Mouse (Mus musculus): Measurements from ENCODE around the gene Foxp1. TPM values are rescaled to one million over a fixed set of nuclear protein-coding genes. Genes with fewer than 3 reads are reported as not detected.

Gene Foxp1
- total RNA-seq, 2 experiments from 2014 or later: 94.3 to 100 TPM

DNA sequence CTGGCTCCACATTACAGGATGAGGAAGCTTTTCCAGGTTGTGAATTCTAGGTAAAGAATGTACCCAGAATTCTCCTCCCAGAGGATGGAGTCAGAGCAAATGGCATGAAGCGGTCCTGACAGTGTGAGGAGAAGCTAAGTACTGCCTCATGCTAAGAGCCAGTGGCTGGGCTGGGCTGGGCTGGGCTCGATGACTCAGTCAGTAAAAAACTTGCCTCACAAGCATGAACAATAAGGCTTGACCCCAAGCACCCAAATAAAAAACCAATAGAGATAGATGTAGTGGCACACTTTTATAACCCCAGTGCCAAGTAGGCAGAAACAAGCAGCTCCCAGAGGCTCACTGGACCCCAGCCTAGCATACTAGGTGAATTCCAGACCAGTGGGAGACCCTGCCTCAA is 304.7 kb downstream of the Foxp1 start:
- no peak for DNase-seq (ENCODE audit: low spot score in 2 of 2)

- DNase-seq (ENCODE audit: low spot score in 2 of 2): no peak
These were observed 305.4 kb downstream of the Foxp1 start for GRCm38 (mm10) chr6:99217155-99217554.

- DNase-seq (ENCODE audit: low spot score in 2 of 2): no peak
These were observed 310.1 kb downstream of the Foxp1 start for GRCm38 (mm10) chr6:99212461-99212860.

DNA sequence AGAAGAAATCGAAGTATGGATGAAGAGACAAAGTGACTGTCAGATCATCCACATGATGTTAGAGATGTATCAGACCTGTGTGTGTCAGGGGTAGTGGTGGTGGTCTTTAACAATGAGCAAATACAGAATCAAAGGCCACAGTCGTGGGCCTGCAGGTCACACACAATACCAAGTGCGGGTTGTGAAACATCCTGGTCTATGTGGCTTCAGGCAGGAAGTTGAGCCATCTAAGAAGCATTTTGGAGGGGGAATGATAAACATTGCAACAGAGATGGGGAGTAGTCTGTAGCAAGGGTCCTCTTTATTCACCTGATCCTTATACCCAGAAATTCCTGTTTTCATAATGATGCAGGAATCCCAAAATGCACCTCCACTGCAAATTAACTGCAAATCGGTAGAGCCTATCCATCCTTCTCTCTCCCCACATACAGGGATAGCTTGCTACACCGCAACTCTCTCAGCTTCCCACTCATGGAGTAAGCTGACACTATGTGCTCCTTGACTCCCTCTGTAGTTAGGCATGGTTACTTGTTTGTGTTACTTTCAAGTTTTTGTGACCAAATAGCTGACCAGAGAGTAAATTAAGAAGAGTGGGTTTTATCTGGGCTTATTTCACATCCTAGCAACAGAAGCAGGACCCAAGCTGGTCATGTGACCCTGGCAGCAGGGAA is 310.7 kb downstream of the Foxp1 start:
- DNase-seq (ENCODE audit: low spot score in 2 of 2): no peak

GRCm38 (mm10) chr6:99210161-99210560 is 312.4 kb downstream of the Foxp1 start:
- no peak for DNase-seq (ENCODE audit: low spot score in 2 of 2)

DNA sequence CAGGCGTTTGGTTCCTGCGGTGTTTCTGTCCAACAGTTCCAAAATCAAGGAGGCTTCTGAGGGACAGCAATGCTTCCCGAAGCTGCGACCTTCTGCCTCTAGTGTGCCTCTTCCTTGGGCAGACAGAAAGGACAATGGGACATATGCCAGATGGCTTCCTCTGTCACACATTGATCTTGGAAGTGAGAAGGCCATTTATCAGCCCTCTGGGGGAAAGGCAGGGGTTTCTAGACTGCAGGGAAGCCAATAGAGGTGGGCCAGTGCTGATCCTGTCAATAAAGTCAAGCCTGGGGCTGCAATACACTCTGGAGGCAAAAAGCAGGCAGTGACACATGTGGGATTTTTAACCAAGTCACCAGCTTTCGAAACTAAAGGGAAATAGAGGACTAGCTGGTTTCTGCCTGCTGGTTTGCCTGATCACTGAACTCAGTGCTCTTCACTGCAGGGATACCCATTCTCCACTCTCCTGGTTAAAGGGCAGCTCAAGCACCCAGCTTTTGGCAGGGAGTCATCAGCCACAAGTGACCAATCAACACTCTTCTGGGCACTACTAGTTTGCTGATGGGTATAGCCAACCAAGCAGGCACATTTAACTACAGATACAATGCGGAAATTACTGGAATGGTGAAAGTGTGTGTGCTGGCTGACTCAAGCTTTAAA is 315.2 kb downstream of the Foxp1 start:
- DNase-seq (ENCODE audit: low spot score in 2 of 2): no peak

DNA sequence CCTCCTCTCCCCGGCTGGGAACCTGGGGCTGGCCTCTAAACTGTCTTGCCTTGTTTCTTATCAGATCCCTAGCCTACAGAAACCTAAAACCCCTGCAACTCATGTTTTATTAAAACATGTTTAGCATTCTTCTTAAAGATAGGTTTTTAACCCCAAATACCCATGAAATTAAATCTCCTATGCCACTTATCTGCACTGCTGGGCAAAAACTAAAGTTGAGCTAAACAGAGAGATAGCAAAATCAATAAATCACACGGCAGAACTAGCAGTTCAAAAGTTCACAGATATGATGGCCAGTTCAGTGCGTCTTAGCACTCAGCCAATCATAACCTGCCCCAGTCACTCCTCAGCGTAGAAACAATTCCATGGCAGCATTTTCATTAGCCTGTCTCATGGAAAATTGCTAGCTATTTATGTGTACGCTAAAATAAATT is 316.1 kb downstream of the Foxp1 start:
- DNase-seq (ENCODE audit: low spot score in 2 of 2): no peak

- no peak for DNase-seq (ENCODE audit: low spot score in 2 of 2)
These were observed 316.7 kb downstream of the Foxp1 start for GRCm38 (mm10) chr6:99205587-99206436.

- no peak for DNase-seq (ENCODE audit: low spot score in 2 of 2)
These were observed 317.5 kb downstream of the Foxp1 start for GRCm38 (mm10) chr6:99204780-99205586.

- DNase-seq (ENCODE audit: low spot score in 2 of 2): no peak
These were observed 318.3 kb downstream of the Foxp1 start for GRCm38 (mm10) chr6:99204052-99204779.

- no peak for DNase-seq (ENCODE audit: low spot score in 2 of 2)
These were observed 319.3 kb downstream of the Foxp1 start for GRCm38 (mm10) chr6:99203231-99203630.

GRCm38 (mm10) chr6:99202781-99203180 is 319.7 kb downstream of the Foxp1 start:
- DNase-seq (ENCODE audit: low spot score in 2 of 2): no peak

DNA sequence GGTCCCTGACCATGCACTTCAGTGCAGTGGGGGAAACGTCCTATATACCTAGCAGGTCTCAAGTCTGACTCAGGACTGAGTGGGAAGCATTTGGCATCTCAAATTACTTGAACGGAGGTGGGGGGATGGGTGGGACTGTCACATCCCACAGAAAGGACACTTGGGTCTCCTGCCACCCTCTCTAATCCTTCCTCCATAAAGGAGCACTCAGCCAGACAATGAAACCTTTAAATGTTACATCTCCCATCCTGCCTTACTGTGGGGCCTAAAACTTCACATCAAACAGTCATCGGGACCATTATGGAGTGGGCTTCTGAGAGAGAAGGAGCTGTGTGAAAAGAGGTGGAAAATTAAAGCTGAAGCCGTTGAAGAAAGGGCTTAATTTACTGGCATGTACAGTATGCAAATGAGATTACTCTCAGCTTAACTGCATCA is 321.2 kb downstream of the Foxp1 start:
- no peak for DNase-seq (ENCODE audit: low spot score in 2 of 2)

GRCm38 (mm10) chr6:99200656-99201055 is 321.9 kb downstream of the Foxp1 start:
- no peak for DNase-seq (ENCODE audit: low spot score in 2 of 2)

DNA sequence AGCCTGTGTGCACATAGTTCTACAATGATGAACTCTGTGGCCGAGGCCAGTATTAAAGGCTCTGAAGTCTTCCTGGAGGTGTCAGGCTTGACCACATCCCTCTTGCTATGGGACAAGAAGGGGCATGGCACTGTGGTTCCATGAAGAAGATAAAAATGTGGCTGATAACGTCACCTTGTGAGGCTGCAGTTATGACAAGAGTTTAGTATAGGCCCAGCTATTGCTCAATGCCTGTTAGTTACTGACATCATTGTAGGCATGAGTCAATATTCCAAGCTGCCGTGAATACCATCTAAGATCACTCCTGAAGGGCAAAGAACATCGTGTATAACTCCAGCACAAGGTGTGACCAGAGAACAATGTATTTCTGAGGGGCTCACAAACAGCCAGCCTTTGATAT is 323.2 kb downstream of the Foxp1 start:
- DNase-seq (ENCODE audit: low spot score in 2 of 2): no peak

- DNase-seq (ENCODE audit: low spot score in 2 of 2): no peak
These were observed 328.8 kb downstream of the Foxp1 start for GRCm38 (mm10) chr6:99193697-99194096.

GRCm38 (mm10) chr6:99191636-99192137 is 330.8 kb downstream of the Foxp1 start:
- DNase-seq (ENCODE audit: low spot score in 2 of 2): no peak

DNA sequence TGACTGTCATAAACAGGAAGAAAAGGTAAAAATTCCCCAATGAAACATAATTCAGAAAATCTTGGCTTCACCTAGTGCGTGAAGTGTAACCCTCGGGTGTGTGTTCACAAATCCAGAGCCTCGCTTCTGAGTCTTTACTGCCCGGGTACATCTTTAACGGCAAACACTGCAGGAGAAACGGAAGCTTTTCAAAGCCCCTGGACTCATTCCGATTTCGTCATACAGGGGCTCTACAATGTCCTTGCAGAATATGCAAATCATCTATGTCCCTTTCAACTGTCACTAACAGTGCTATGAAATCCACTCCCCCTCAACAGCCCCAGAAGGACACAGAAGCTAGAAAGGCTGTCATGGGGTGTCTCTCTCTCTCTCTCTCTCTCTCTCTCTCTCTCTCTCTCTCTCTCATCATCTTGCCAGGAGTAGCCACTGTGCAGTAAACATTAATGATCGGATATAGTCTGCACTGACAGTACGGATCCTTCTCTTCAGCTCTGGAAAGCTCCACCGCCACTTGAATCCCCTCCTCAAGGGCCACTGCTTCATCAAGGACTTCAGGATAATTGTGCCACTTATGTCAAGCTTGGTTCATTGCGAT is 331.4 kb downstream of the Foxp1 start:
- DNase-seq (ENCODE audit: low spot score in 2 of 2): no peak

GRCm38 (mm10) chr6:99189967-99190366 is 332.6 kb downstream of the Foxp1 start:
- no peak for DNase-seq (ENCODE audit: low spot score in 2 of 2)

All from layer of hippocampus, adult 18-20 months (tissue).